Mouse (Mus musculus): ENCODE measurements at regions not wholly inside any gene's neighbourhood (a gene's known extent, or its start where the extent isn't known, plus 50 kb on each side); places are given as distances from the start of the nearest gene placed in this dataset.

- TF ChIP-seq CTCF (conservative IDR thresholded peaks at IDR 0.05; ENCODE audit: low read length): no peak
- TF ChIP-seq POU5F1 (IDR thresholded peaks at IDR 0.05; ENCODE audit: borderline replicate concordance, low read length): no peak
- no peak for TF ChIP-seq NANOG (IDR thresholded peaks at IDR 0.05; ENCODE audit: borderline replicate concordance, low read length)
Observed at GRCm38 (mm10) chr9:47062516-47062915, 64.0 kb downstream of the Gm4791 start.

Data from E14TG2a.4 (cell line).